Mouse (Mus musculus) midbrain, postnatal 0 days (tissue): ENCODE measurements around the gene Sapcd1. TPM values are rescaled to one million over a fixed set of nuclear protein-coding genes. Genes with fewer than 3 reads are reported as not detected.

Experiments
- ATAC-seq: fragments of 200-750 bp; cut with Nextera tagmentation; 2 replicates; pipeline ENCODE4 v1.8.0; 2017; ENCODE audit warnings: moderate number of reproducible peaks, mild to moderate bottlenecking, moderate TSS enrichment, moderate library complexity; ENCODE audit not compliant: low FRiP score
- DNase-seq: peaks from one replicate; pipeline ENCODE4 v3.0.0-alpha.2; 2015; ENCODE audit warnings: low spot score
- H3K27ac ChIP-seq: fragments of 300-500 bp; sonication (generic); 2 replicates; pipeline ENCODE4 v1.5.1; 2014; ENCODE audit warnings: low read depth, mild to moderate bottlenecking, low read length, mixed read lengths
- H3K27me3 ChIP-seq: fragments of 300-500 bp; sonication (generic); 2 replicates; pipeline ENCODE4 v1.6.1; 2014; ENCODE audit warnings: low read length, control low read depth, mixed read lengths; ENCODE audit not compliant: insufficient read depth
- H3K36me3 ChIP-seq: fragments of 300-500 bp; sonication (generic); 2 replicates; pipeline ENCODE4 v1.6.1; 2014; ENCODE audit warnings: low read length, control low read depth, mixed read lengths; ENCODE audit not compliant: insufficient read depth
- H3K4me1 ChIP-seq: fragments of 300-500 bp; sonication (generic); 2 replicates; pipeline ENCODE4 v1.6.1; 2014; ENCODE audit warnings: mild to moderate bottlenecking, control low read depth, antibody characterized with exemption, low read length, mixed read lengths; ENCODE audit not compliant: insufficient read depth
- H3K4me2 ChIP-seq: fragments of 300-500 bp; sonication (generic); 2 replicates; pipeline ENCODE4 v1.6.1; 2014; ENCODE audit warnings: low read depth, mild to moderate bottlenecking, low read length, mixed read lengths; ENCODE audit not compliant: poor library complexity, severe bottlenecking
- H3K4me3 ChIP-seq: fragments of 300-500 bp; sonication (generic); 2 replicates; pipeline ENCODE4 v1.5.1; 2014; ENCODE audit warnings: low read depth, mild to moderate bottlenecking, low read length, moderate library complexity
- H3K9ac ChIP-seq: fragments of 300-500 bp; sonication (generic); replicated peaks from 2 replicates; pipeline ENCODE4 v1.6.1; 2014; ENCODE audit warnings: mild to moderate bottlenecking, low read length, moderate library complexity, mixed read lengths; ENCODE audit not compliant: poor library complexity, severe bottlenecking
- H3K9me3 ChIP-seq: fragments of 300-500 bp; sonication (generic); 2 replicates; pipeline ENCODE4 v1.6.1; 2016; ENCODE audit warnings: low read length, control low read depth
- CTCF ChIP-seq: IDR thresholded peaks from 2 replicates; pipeline ENCODE4 v1.5.1; 2016; ENCODE audit warnings: antibody characterized with exemption, mild to moderate bottlenecking
- WGBS: fragments of 180-500 bp; shearing (Covaris S2); extraction: QIAGEN DNeasy Blood & Tissue Kit; methylation state at CpG from one replicate; pipeline ENCODE4 v1.1.7; 2014; 5-methylcytosine and 5-hydroxymethylcytosine counted together
- polyA plus RNA-seq: library from polyadenylated mRNA; unstranded; fragments of >200 nt; fragmentation: Nextera tagmentation; extraction: Ambion mirVana; gene quantifications from 2 replicates; pipeline ENCODE4 v1.2.1, GENCODE M21; 2015
- total RNA-seq: library from RNA; depleted of rRNA; stranded (reverse); fragments of >200 nt; gene quantifications from 2 replicates; pipeline ENCODE4 v1.2.3, GENCODE M21; 2014

The Sapcd1 gene
- total and polyA plus RNA-seq, 2 experiments from 2014 or later, result 1.5 TPM; not detected in 1

GRCm38 (mm10) chr17:35070556-35071229 lies 42.9 kb upstream of the Sapcd1 start:
- no peak overlapping the region for H3K4me2 ChIP-seq
- ATAC-seq (no peak), DNase-seq (no peak)
- H3K4me3 ChIP-seq, result no peak overlapping the region
- H3K27me3 ChIP-seq, result 0 out of 2 replicates have a peak, but pooled peaks cover under 1% of the 10 kb centered on the region
- no peaks in the 10 kb centered on the region for H3K9me3 ChIP-seq
- WGBS, result 57% methylated on average over 6 of the region's 6 CpGs
- TF ChIP-seq CTCF, result no peak
- H3K27ac ChIP-seq, result no peak overlapping the region
- H3K4me1 ChIP-seq, result no peaks in the 10 kb centered on the region
- no peaks in the 10 kb centered on the region for H3K36me3 ChIP-seq
- H3K9ac ChIP-seq, result no peak overlapping the region

- WGBS, result 85% methylated on average over 17 of the region's 17 CpGs
- DNase-seq (no peak), ATAC-seq (no peak)
- no peak overlapping the region for H3K4me3 ChIP-seq
- peaks cover 19% of the 10 kb centered on the region; the same call in 1 of the 2 replicates for H3K27me3 ChIP-seq
- no peak overlapping the region for H3K4me2 ChIP-seq
- H3K4me1 ChIP-seq, result no peaks in the 10 kb centered on the region; the same call in 1 of the 2 replicates
- no peaks in the 10 kb centered on the region for H3K9me3 ChIP-seq
- no peak overlapping the region for H3K27ac ChIP-seq
- no peaks in the 10 kb centered on the region for H3K36me3 ChIP-seq
- no peak overlapping the region for H3K9ac ChIP-seq
- no peak for TF ChIP-seq CTCF
Observed at GRCm38 (mm10) chr17:35068213-35068914, 40.5 kb upstream of the Sapcd1 start.

GRCm38 (mm10) chr17:35066084-35066483 lies 38.3 kb upstream of the Sapcd1 start, which contains the start of gene Mpig6b:
Gene Mpig6b, minus strand, starts transcription at chr17:35066184.
- Histone ChIP-seq H3K9ac (no peak within 1 kb of the TSS), H3K27me3 (peaks cover 20% of the 10 kb centered on the region; the same call in 1 of the 2 replicates), H3K9me3 (no peaks in the 10 kb centered on the region), H3K4me1 (no peaks in the 10 kb centered on the region; the same call in 1 of the 2 replicates), H3K4me2 (peak within 1 kb of the TSS; percentile 38), H3K27ac (no peak within 1 kb of the TSS), H3K4me3 (peak within 1 kb of the TSS; percentile 16; the same call in 1 of the 2 replicates), H3K36me3 (peaks cover 6% of the 10 kb centered on the region; the same call in 1 of the 2 replicates)
- 50% methylated on average over 10 of the region's 10 CpGs for WGBS
- no peak for DNase-seq
- no peak for TF ChIP-seq CTCF
- no peak for ATAC-seq

GRCm38 (mm10) chr17:35064951-35065947 lies 37.4 kb upstream of the Sapcd1 start, which contains the start of gene Ly6g6c:
Gene Ly6g6c, plus strand, starts transcription at chr17:35065388.
- H3K4me2 ChIP-seq, result peak within 1 kb of the TSS; percentile 38
- H3K9me3 ChIP-seq, result no peaks in the 10 kb centered on the region
- no peak within 1 kb of the TSS for H3K27ac ChIP-seq
- H3K36me3 ChIP-seq, result peaks cover 6% of the 10 kb centered on the region; the same call in 1 of the 2 replicates
- H3K9ac ChIP-seq, result no peak within 1 kb of the TSS
- DNase-seq (peak; percentile 28), ATAC-seq (no peak)
- H3K27me3 ChIP-seq, result peaks cover 20% of the 10 kb centered on the region; the same call in 1 of the 2 replicates
- H3K4me1 ChIP-seq, result peaks cover under 1% of the 10 kb centered on the region
- TF ChIP-seq CTCF, result no peak
- H3K4me3 ChIP-seq, result peak within 1 kb of the TSS; percentile 16; the same call in 1 of the 2 replicates
- 4% methylated on average over 47 of the region's 48 CpGs for WGBS

- H3K27me3 ChIP-seq, result peaks cover 20% of the 10 kb centered on the region; the same call in 1 of the 2 replicates
- ATAC-seq, result no peak
- TF ChIP-seq CTCF, result no peak
- no peak overlapping the region for H3K9ac ChIP-seq
- H3K36me3 ChIP-seq, result peaks cover 6% of the 10 kb centered on the region; the same call in 1 of the 2 replicates
- WGBS, result 44% methylated on average over 10 of the region's 10 CpGs
- H3K4me2 ChIP-seq, result no peak overlapping the region
- H3K9me3 ChIP-seq, result no peaks in the 10 kb centered on the region
- H3K4me3 ChIP-seq, result no peak overlapping the region
- peaks cover 4% of the 10 kb centered on the region for H3K4me1 ChIP-seq
- no peak overlapping the region for H3K27ac ChIP-seq
- no peak for DNase-seq
Observed at GRCm38 (mm10) chr17:35064378-35064877, 36.6 kb upstream of the Sapcd1 start.
